Mouse (Mus musculus): ENCODE data around the gene Pfdn2.

DNA sequence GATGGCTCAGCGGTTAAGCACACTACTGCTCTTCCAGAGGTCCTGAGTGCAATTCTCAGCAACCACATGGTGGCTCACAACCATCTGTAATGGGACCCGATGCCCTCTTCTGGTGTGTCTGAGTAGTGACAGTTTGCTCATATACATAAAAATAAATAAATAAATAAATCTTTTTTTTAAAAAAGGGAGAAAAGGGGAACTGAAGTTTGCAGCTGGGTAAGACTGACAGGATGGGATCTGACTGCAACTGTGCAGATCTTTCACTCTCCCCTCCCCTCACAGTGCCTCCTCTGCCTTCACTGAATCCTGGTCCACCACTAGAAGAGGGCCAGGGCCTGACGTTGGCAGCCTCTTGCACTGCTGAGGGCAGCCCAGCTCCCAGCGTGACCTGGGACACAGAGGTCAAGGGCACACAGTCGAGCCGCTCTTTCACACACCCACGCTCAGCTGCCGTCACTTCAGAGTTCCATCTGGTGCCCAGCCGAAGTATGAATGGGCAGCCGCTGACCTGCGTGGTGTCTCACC is 36.7 kb downstream of the Pfdn2 start:
- no peak for TF ChIP-seq MAX (IDR thresholded peaks at IDR 0.05; ENCODE audit: low read length)
- TF ChIP-seq MEF2A (IDR thresholded peaks at IDR 0.05; ENCODE audit: extremely low read depth, insufficient replicate concordance, low read depth, low read length, poor library complexity, severe bottlenecking) = no peak
- no peak for TF ChIP-seq EP300 (IDR thresholded peaks at IDR 0.05; ENCODE audit: low read depth in 1 of 2, low read length in 2 of 2)
- TF ChIP-seq POLR2A (IDR thresholded peaks at IDR 0.05; ENCODE audit: control insufficient read depth in 1 of 2, insufficient read depth in 1 of 2, low read depth in 1 of 2, low read length in 2 of 2, poor library complexity in 1 of 2) = no peak
